ENCODE assay signal across 12 mouse cellular contexts in genomic region chr10:115147308-115147707, GRCm38 (mm10). TPM values are rescaled to one million over a fixed set of nuclear protein-coding genes. Genes with fewer than 3 reads are reported as not detected.
DNase-seq lines count a peak whose midpoint lies in the region; ATAC-seq and TF ChIP-seq lines count a peak whose summit lies in the region.
"Had no signal": no experiment of that assay in that cellular context is flagged by ENCODE, and none has a peak within 500 bp of the region (broad histone marks: within the 10 kb centered on the region; RNA-seq: fewer than 3 reads in every experiment).

No protein-coding gene starts in this region.

- in situ Hi-C loops in ES-E14 (cut with MboI; ENCODE audit: low sequenced_read_pairs in 2 of 2, unreplicated experiment in 2 of 2), result no loop called here

- 70% methylated on average over 5 of the region's 5 CpGs for WGBS in kidney, postnatal 0 days
- WGBS in kidney, embryonic 14.5 days, result 66% methylated on average over 5 of the region's 5 CpGs

- no peaks in the 10 kb centered on the region for H3K27me3 ChIP-seq in kidney, postnatal 0 days (ENCODE audit: insufficient read depth, low read length)
- H3K27me3 ChIP-seq in kidney, embryonic 14.5 days (ENCODE audit: control insufficient read depth, insufficient read depth, low read length), result no peaks in the 10 kb centered on the region

- no peak overlapping the region for H3K9ac ChIP-seq in kidney, postnatal 0 days (ENCODE audit: low read depth, low read length)
- H3K9ac ChIP-seq in ES-E14 (ENCODE audit: insufficient read depth, low read depth, low read length, poor library complexity, severe bottlenecking), result no peak overlapping the region
- no peak overlapping the region for H3K9ac ChIP-seq in kidney, embryonic 14.5 days (ENCODE audit: low read depth, low read length)

- H3K36me3 ChIP-seq in kidney, postnatal 0 days (ENCODE audit: insufficient read depth, low read length), result no peaks in the 10 kb centered on the region
- no peaks in the 10 kb centered on the region for H3K36me3 ChIP-seq in ES-E14 (ENCODE audit: control insufficient read depth, insufficient read depth, low read length, poor library complexity, severe bottlenecking)
- no peaks in the 10 kb centered on the region for H3K36me3 ChIP-seq in kidney, embryonic 14.5 days (ENCODE audit: control insufficient read depth, insufficient read depth, low read length)

- no peak overlapping the region for H3K4me2 ChIP-seq in kidney, postnatal 0 days (ENCODE audit: low read length)
- H3K4me2 ChIP-seq in kidney, embryonic 14.5 days (replicated peaks; ENCODE audit: low read depth, low read length), result no peak overlapping the region

- TF ChIP-seq CTCF in kidney, postnatal 0 days (IDR thresholded peaks at IDR 0.05; ENCODE audit: low read depth), result peak; percentile 54

- H3K4me1 ChIP-seq in kidney, postnatal 0 days (replicated peaks; ENCODE audit: insufficient read depth, low read length), result no peaks in the 10 kb centered on the region
- H3K4me1 ChIP-seq in ES-E14 (ENCODE audit: control insufficient read depth in 2 of 2, insufficient read depth in 2 of 2, low read length in 2 of 2, poor library complexity in 1 of 2), result no peaks in the 10 kb centered on the region
- H3K4me1 ChIP-seq in kidney, embryonic 14.5 days (ENCODE audit: control insufficient read depth, insufficient read depth, low read length), result no peaks in the 10 kb centered on the region

- no peak overlapping the region for H3K4me3 ChIP-seq in kidney, postnatal 0 days (replicated peaks; ENCODE audit: low read depth, low read length)
- H3K4me3 ChIP-seq in ES-E14 (ENCODE audit: insufficient read depth in 1 of 2, low read depth in 1 of 2, low read length in 2 of 2, poor library complexity in 1 of 2, severe bottlenecking in 1 of 2), result no peak overlapping the region
- H3K4me3 ChIP-seq in kidney, embryonic 14.5 days (ENCODE audit: low read length), result no peak overlapping the region

- no peak overlapping the region for H3K27ac ChIP-seq in kidney, postnatal 0 days
- no peak overlapping the region for H3K27ac ChIP-seq in ES-E14 (ENCODE audit: insufficient read depth, low read depth, low read length, poor library complexity, severe bottlenecking)
- no peak overlapping the region for H3K27ac ChIP-seq in kidney, embryonic 14.5 days (ENCODE audit: low read depth, low read length)

- ATAC-seq in kidney, postnatal 0 days (replicated peaks; ENCODE audit: low FRiP score, low read depth), result no peak
- ATAC-seq in kidney, embryonic 14.5 days (ENCODE audit: low FRiP score, low TSS enrichment), result no peak
- ATAC-seq: activated CD4-positive, CD25-positive, alpha-beta regulatory T cell, adult 4 months had no signal

- H3K9me3 ChIP-seq in kidney, postnatal 0 days (replicated peaks; ENCODE audit: low read length), result no peaks in the 10 kb centered on the region
- H3K9me3 ChIP-seq in ES-E14 (ENCODE audit: control insufficient read depth, insufficient read depth, low read depth, low read length), result no peaks in the 10 kb centered on the region
- H3K9me3 ChIP-seq in kidney, embryonic 14.5 days (ENCODE audit: control insufficient read depth, low read length), result no peaks in the 10 kb centered on the region

- peak; percentile 31 for DNase-seq in kidney, postnatal 0 days (ENCODE audit: low spot score)
- no peak for DNase-seq in kidney, adult 9 months
- peak; percentile 26 for DNase-seq in ES-E14 (ENCODE audit: low read depth, low spot score)
- DNase-seq in cerebellum, adult 9-10 months, result peak; percentile 54
- peak; percentile 13 for DNase-seq in mesoderm, embryonic 11.5 days (ENCODE audit: low read depth, low spot score)
- no peak for DNase-seq in left cerebral cortex, adult 8-10 months (ENCODE audit: low spot score in 2 of 2)
- DNase-seq in ovary, postnatal 14 days (ENCODE audit: low spot score), result no peak
- DNase-seq: heart, postnatal 10 days had no signal

TF ChIP-seq in ES-E14, 5 proteins besides CTCF, POLR2A, EP300 and RAD21:
- TF ChIP-seq ZNF384 (IDR thresholded peaks at IDR 0.05; ENCODE audit: low read depth, low read length), result no peak
- TF ChIP-seq CHD2 (IDR thresholded peaks at IDR 0.05; ENCODE audit: low read depth, low read length), result no peak
- TF ChIP-seq HCFC1 (IDR thresholded peaks at IDR 0.05; ENCODE audit: borderline replicate concordance, insufficient read depth, low read length), result no peak
- TF ChIP-seq ZC3H11A (IDR thresholded peaks at IDR 0.05; ENCODE audit: borderline replicate concordance, low read depth, low read length), result 0 out of 2 replicates have a peak, but pooled peaks have one; percentile 4

RNA-seq across cellular contexts. Expression of gene Tph2, which starts 37.5 kb away (rescaled TPM):
- polyA plus RNA-seq in kidney, postnatal 0 days (2015; fragmentation: Nextera tagmentation; extraction: Ambion mirVana), result not detected in 2 replicates
- 0.16 and 0.18 TPM in 2 replicates for total RNA-seq in ES-E14 (2012; rRNA removed)
- total RNA-seq in left cerebral cortex, adult 8-10 months (2022), result under 1 TPM; 0.32 to 0.76 (median 0.51) TPM
- not detected in 2 replicates for polyA plus RNA-seq in kidney, embryonic 14.5 days (2014; fragmentation: Nextera tagmentation; extraction: Ambion mirVana)
- total RNA-seq: heart, postnatal 10 days; megakaryocyte-erythroid progenitor cell, adult 5-6 weeks had no signal
- polyA plus RNA-seq: activated CD4-positive, CD25-positive, alpha-beta regulatory T cell, adult 4 months; small intestine, adult 2 months had no signal

Comparison
In these comparisons a context has a peak if more than half of its experiments do, and no peak if none do; other contexts are left out.
1. DNase-seq: peak in kidney, postnatal 0 days (single experiment), ES-E14 (single experiment), cerebellum, adult 9-10 months (single experiment) and mesoderm, embryonic 11.5 days (single experiment); none in kidney, adult 9 months (single experiment), left cerebral cortex, adult 8-10 months (0 of 2) and ovary, postnatal 14 days (single experiment).